Mouse (Mus musculus) neural tube, embryonic 14.5 days (tissue): ENCODE data around the gene Abraxas2. TPM values are rescaled to one million over a fixed set of nuclear protein-coding genes. Genes with fewer than 3 reads are reported as not detected.

Experiments
- ATAC-seq: fragments of 200-750 bp; cut with Nextera tagmentation; 2 replicates; pipeline ENCODE4 v1.8.0; 2017; ENCODE audit warnings: low read depth, mild to moderate bottlenecking, moderate TSS enrichment, moderate library complexity
- H3K27ac ChIP-seq: fragments of 300-500 bp; sonication (generic); 2 replicates; pipeline ENCODE4 v1.5.1; 2014; ENCODE audit warnings: low read depth, mild to moderate bottlenecking, control low read depth, low read length, moderate library complexity, mixed read lengths
- H3K27me3 ChIP-seq: fragments of 300-500 bp; sonication (generic); 2 replicates; pipeline ENCODE4 v1.6.1; 2014; ENCODE audit warnings: low read length; ENCODE audit not compliant: control insufficient read depth, insufficient read depth
- H3K36me3 ChIP-seq: fragments of 300-500 bp; sonication (generic); 2 replicates; pipeline ENCODE4 v1.6.1; 2014; ENCODE audit warnings: low read length, mixed read lengths; ENCODE audit not compliant: control insufficient read depth, insufficient read depth
- H3K4me1 ChIP-seq: fragments of 300-500 bp; sonication (generic); 2 replicates; pipeline ENCODE4 v1.6.1; 2014; ENCODE audit warnings: low read length; ENCODE audit not compliant: control insufficient read depth, insufficient read depth
- H3K4me2 ChIP-seq: fragments of 300-500 bp; sonication (generic); 2 replicates; pipeline ENCODE4 v1.6.1; 2014; ENCODE audit warnings: mild to moderate bottlenecking, low read depth, low read length, control low read depth
- H3K4me3 ChIP-seq: fragments of 300-500 bp; sonication (generic); 2 replicates; pipeline ENCODE4 v1.5.1; 2014; ENCODE audit warnings: low read depth, low read length, control low read depth, mixed read lengths
- H3K9ac ChIP-seq: fragments of 300-500 bp; sonication (generic); replicated peaks from 2 replicates; pipeline ENCODE4 v1.6.1; 2014; ENCODE audit warnings: low read depth, mild to moderate bottlenecking, control low read depth, low read length, mixed read lengths
- H3K9me3 ChIP-seq: fragments of 300-500 bp; sonication (generic); 2 replicates; pipeline ENCODE4 v1.6.1; 2016; ENCODE audit warnings: low read length; ENCODE audit not compliant: control insufficient read depth
- WGBS: fragments of 180-500 bp; shearing (Covaris S2); extraction: QIAGEN DNeasy Blood & Tissue Kit; methylation state at CpG from one replicate; pipeline ENCODE4 v1.1.7; 2014; 5-methylcytosine and 5-hydroxymethylcytosine counted together
- polyA plus RNA-seq: library from polyadenylated mRNA; unstranded; fragments of >200 nt; fragmentation: Nextera tagmentation; extraction: Ambion mirVana; gene quantifications from 2 replicates; pipeline ENCODE4 v1.2.1, GENCODE M21; 2014

Gene Abraxas2
- polyA plus RNA-seq, 1 experiment from 2014 or later = 42.2 TPM

DNA sequence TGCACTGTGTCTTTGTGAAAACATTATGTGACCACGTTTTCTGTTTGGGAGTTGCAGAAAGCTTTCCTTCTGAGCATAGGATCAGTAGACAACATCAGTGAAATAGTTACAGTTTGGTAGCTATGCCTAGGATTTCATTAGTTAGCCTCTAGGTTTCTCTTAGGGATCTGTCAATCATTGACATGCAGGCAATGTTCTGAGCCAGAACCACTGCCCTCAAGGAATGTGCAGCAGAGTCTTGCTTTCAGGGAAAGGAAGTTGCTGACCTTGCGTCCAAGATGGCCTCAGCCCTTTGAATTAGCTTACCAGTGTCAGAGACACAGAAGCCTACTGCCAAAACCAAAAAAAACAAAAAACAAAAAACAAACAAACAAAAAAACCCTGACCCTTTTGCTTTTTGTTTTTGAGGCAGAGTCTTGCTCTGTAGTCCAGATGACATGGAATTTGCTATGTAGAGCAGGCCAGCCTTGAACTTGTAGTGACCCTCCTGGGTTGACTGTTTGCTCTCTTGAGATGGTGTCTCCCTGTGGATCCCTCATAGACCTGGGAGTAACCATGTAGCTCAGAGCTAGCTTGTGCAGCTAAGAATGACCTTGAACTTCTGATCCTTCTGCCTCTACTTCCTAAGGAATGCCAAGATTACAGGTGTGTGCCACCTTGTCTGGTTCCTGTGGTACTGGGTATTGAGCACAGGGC is 16.5 kb downstream of the Abraxas2 start:
- peaks cover 68% of the 10 kb centered on the region for H3K36me3 ChIP-seq
- 87% methylated on average over 2 of the region's 2 CpGs for WGBS

GRCm38 (mm10) chr7:132880276-132880675 is 21.3 kb downstream of the Abraxas2 start:
- no peak overlapping the region for H3K9ac ChIP-seq
- 100% methylated on average over 1 of the region's 1 CpGs for WGBS
- no peaks in the 10 kb centered on the region for H3K27me3 ChIP-seq
- H3K4me3 ChIP-seq = no peak overlapping the region
- no peaks in the 10 kb centered on the region for H3K4me1 ChIP-seq
- H3K4me2 ChIP-seq = no peak overlapping the region
- H3K36me3 ChIP-seq = peaks cover 58% of the 10 kb centered on the region
- no peak overlapping the region for H3K27ac ChIP-seq
- no peaks in the 10 kb centered on the region for H3K9me3 ChIP-seq
- no peak for ATAC-seq

More for the DNA sequence above, 16.5 kb downstream of the Abraxas2 start:
- Histone ChIP-seq H3K27me3 (no peaks in the 10 kb centered on the region), H3K4me1 (no peaks in the 10 kb centered on the region), H3K27ac (no peak overlapping the region), H3K4me3 (no peak overlapping the region), H3K4me2 (no peak overlapping the region), H3K9ac (no peak overlapping the region), H3K9me3 (no peaks in the 10 kb centered on the region)
- no peak for ATAC-seq

- no peak for ATAC-seq
- Histone ChIP-seq H3K4me2 (no peak overlapping the region), H3K4me3 (no peak overlapping the region), H3K9me3 (no peaks in the 10 kb centered on the region), H3K27ac (no peak overlapping the region), H3K27me3 (no peaks in the 10 kb centered on the region), H3K36me3 (peaks cover 37% of the 10 kb centered on the region), H3K4me1 (no peaks in the 10 kb centered on the region), H3K9ac (no peak overlapping the region)
- 76% methylated on average over 2 of the region's 2 CpGs for WGBS
Observed at GRCm38 (mm10) chr7:132882343-132882742, 23.3 kb downstream of the Abraxas2 start.

GRCm38 (mm10) chr7:132884031-132884430 is 25.0 kb downstream of the Abraxas2 start:
- ATAC-seq = no peak
- no peak overlapping the region for H3K4me2 ChIP-seq
- H3K36me3 ChIP-seq = peaks cover 25% of the 10 kb centered on the region
- H3K9ac ChIP-seq = no peak overlapping the region
- WGBS = 90% methylated on average over 7 of the region's 7 CpGs
- no peaks in the 10 kb centered on the region for H3K9me3 ChIP-seq
- H3K4me3 ChIP-seq = no peak overlapping the region
- no peak overlapping the region for H3K27ac ChIP-seq
- H3K27me3 ChIP-seq = no peaks in the 10 kb centered on the region
- no peaks in the 10 kb centered on the region for H3K4me1 ChIP-seq

GRCm38 (mm10) chr7:132887019-132887804 is 28.2 kb downstream of the Abraxas2 start:
- H3K4me1 ChIP-seq = no peaks in the 10 kb centered on the region
- H3K36me3 ChIP-seq = peaks cover 11% of the 10 kb centered on the region; the same call in 1 of the 2 replicates
- H3K4me2 ChIP-seq = no peak overlapping the region
- H3K27ac ChIP-seq = no peak overlapping the region
- no peak for ATAC-seq
- no peak overlapping the region for H3K4me3 ChIP-seq
- H3K27me3 ChIP-seq = no peaks in the 10 kb centered on the region
- 80% methylated on average over 7 of the region's 7 CpGs for WGBS
- H3K9ac ChIP-seq = no peak overlapping the region
- H3K9me3 ChIP-seq = no peaks in the 10 kb centered on the region

GRCm38 (mm10) chr7:132888052-132888451 is 29.0 kb downstream of the Abraxas2 start:
- ATAC-seq = no peak
- Histone ChIP-seq H3K4me2 (no peak overlapping the region), H3K36me3 (peaks cover 6% of the 10 kb centered on the region; the same call in 1 of the 2 replicates), H3K9ac (no peak overlapping the region), H3K9me3 (no peaks in the 10 kb centered on the region), H3K27me3 (no peaks in the 10 kb centered on the region), H3K27ac (no peak overlapping the region), H3K4me1 (no peaks in the 10 kb centered on the region), H3K4me3 (no peak overlapping the region)
- 94% methylated on average over 3 of the region's 3 CpGs for WGBS

- no peak overlapping the region for H3K4me2 ChIP-seq
- H3K9me3 ChIP-seq = no peaks in the 10 kb centered on the region
- WGBS = 70% methylated on average over 4 of the region's 4 CpGs
- peaks cover 6% of the 10 kb centered on the region; the same call in 1 of the 2 replicates for H3K36me3 ChIP-seq
- no peaks in the 10 kb centered on the region for H3K4me1 ChIP-seq
- H3K27me3 ChIP-seq = no peaks in the 10 kb centered on the region
- no peak for ATAC-seq
- no peak overlapping the region for H3K9ac ChIP-seq
- H3K4me3 ChIP-seq = no peak overlapping the region
- H3K27ac ChIP-seq = no peak overlapping the region
Observed at GRCm38 (mm10) chr7:132888518-132889249, 29.7 kb downstream of the Abraxas2 start.

GRCm38 (mm10) chr7:132889691-132890090 is 30.7 kb downstream of the Abraxas2 start:
- no peak overlapping the region for H3K27ac ChIP-seq
- H3K9me3 ChIP-seq = no peaks in the 10 kb centered on the region
- H3K27me3 ChIP-seq = no peaks in the 10 kb centered on the region
- H3K4me2 ChIP-seq = no peak overlapping the region
- WGBS = 95% methylated on average over 8 of the region's 8 CpGs
- H3K36me3 ChIP-seq = peaks cover under 1% of the 10 kb centered on the region; the same call in 1 of the 2 replicates
- H3K4me3 ChIP-seq = no peak overlapping the region
- no peak for ATAC-seq
- no peaks in the 10 kb centered on the region for H3K4me1 ChIP-seq
- H3K9ac ChIP-seq = no peak overlapping the region
